Mouse (Mus musculus) cortical plate, adult 2 months (tissue): ENCODE measurements around the gene Cstad.

Experiments used
- CTCF ChIP-seq: fragments of 200-500 bp; IDR thresholded peaks from 2 replicates; pipeline ENCODE4 v1.5.1; 2011; ENCODE audit warnings: mild to moderate bottlenecking, control low read depth, low read length; ENCODE audit not compliant: insufficient read depth; ENCODE audit errors: extremely low read depth
- POLR2A ChIP-seq: fragments of 200-500 bp; IDR thresholded peaks from 2 replicates; pipeline ENCODE4 v1.6.1; 2011; ENCODE audit warnings: mild to moderate bottlenecking, low read length, control low read depth; ENCODE audit not compliant: insufficient read depth; ENCODE audit errors: extremely low read depth

- TF ChIP-seq CTCF (no peak), POLR2A (no peak)
These were observed 2.4 kb upstream of the Cstad start for GRCm38 (mm10) chr2:30592391-30592790.
